Mouse (Mus musculus) lung, adult 2 months (tissue): Measurements from ENCODE around the gene Dab1.

Experiments used
- CTCF ChIP-seq: fragments of 200-500 bp; IDR thresholded peaks from 2 replicates; pipeline ENCODE4 v1.5.1; 2011; ENCODE audit warnings: mild to moderate bottlenecking, low read length, control low read depth; ENCODE audit not compliant: insufficient read depth
- POLR2A ChIP-seq: fragments of 200-500 bp; IDR thresholded peaks from 2 replicates; pipeline ENCODE4 v1.6.1; 2011; ENCODE audit warnings: low read depth, mild to moderate bottlenecking, control low read depth, low read length, borderline replicate concordance; ENCODE audit errors: extremely low read depth

GRCm38 (mm10) chr4:104209081-104209480 is 589.9 kb downstream of the Dab1 start:
- peak; percentile 24; the same call in 1 of the 2 replicates for TF ChIP-seq CTCF
- no peak for TF ChIP-seq POLR2A
